Mouse (Mus musculus): Measurements from ENCODE around the gene Cptp. TPM values are rescaled to one million over a fixed set of nuclear protein-coding genes. Genes with fewer than 3 reads are reported as not detected.

The Cptp gene
- polyA plus RNA-seq, 1 experiment from 2014 or later: 15.4 TPM

DNA sequence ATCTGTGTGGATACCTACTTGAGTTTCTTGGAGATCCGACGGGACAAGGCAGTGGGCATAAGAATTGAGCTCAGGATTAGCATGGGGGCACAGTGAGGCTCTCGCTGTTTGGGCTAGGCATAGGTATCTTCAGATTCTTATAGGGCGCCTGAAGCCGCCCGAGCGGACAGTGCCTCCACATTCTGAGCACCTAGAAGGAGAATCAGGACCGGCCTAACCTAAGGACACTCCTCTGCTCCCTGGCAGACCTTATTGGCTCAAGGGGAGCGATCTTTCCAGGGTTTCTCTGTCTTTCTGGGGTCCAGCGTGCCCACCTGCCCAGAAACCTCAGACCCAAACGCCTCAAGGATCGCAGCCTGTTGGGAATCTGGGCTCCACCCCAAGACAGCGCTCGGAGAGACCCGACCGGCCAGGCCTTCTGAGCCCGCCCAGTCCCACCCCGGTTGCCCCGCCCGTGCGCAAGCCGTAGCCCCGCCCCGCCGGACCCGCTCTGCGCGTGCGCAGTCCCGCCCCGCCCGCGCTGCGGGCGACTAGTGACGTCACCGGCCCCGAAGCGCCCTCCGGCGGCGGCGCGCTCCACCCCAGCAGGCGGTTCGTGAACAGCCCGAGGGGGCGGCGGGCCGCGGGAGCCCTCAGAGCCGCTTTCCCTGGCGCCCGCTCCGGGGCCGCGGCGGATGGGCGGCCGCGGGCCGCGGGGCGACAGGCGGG, 22.2 kb downstream of the Cptp start, which contains the start of gene Dvl1:
Gene Dvl1 (plus strand): TSS at position 532 of the 708 bp plus-strand sequence.
- no peak for TF ChIP-seq CTCF (IDR thresholded peaks at IDR 0.05)
- ATAC-seq (peak; percentile 78), DNase-seq (ENCODE audit: low read depth, low spot score) (no peak)
- POLR2A ChIA-PET: interaction anchor here (0.9 kb wide), 1 partner anchor 15 kb away, joined by 3 read pairs; no protein-coding TSS in a partner anchor
- no peaks in the 10 kb centered on the region for H3K27me3 ChIP-seq
- CTCF ChIA-PET: interaction anchor here (1.0 to 1.3 kb wide), 2 partner anchors 13 to 15 kb away, joined by 3 to 6 read pairs; no protein-coding TSS in a partner anchor
- in situ Hi-C loops (cut with MboI; ENCODE audit: low pct_unique_long_range_greater_than_20kb): no loop called here

DNA sequence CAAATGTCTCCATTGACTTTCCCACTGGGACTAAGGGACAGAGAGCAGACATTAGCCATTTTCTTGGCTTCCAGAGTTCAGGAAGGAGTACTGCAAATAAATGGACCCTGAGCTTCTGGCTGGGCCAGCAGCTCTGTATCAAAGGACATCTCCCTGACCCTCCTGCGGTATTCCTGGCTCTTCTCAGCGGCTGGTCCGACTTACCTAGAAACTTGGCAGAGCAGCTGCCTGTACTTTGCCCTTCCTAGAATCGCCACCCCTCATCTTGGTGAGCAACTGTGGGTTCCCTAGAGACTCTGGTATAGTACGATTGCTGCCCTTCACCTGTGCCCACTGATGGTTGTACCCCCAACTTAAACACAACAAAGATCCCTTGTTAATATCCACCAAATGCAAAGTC, 26.0 kb downstream of the Cptp start:
- ChIA-PET CTCF (no interaction called here), POLR2A (interaction anchor here (0.5 kb wide), 1 partner anchor 41 kb away, joined by 3 read pairs; the partner anchor contains the start of gene Mrpl20)
- in situ Hi-C loops (cut with MboI; ENCODE audit: low pct_unique_long_range_greater_than_20kb): no loop called here
- ATAC-seq (no peak), DNase-seq (ENCODE audit: low read depth, low spot score) (no peak)
- H3K27me3 ChIP-seq: no peaks in the 10 kb centered on the region
- TF ChIP-seq CTCF (IDR thresholded peaks at IDR 0.05): no peak

DNA sequence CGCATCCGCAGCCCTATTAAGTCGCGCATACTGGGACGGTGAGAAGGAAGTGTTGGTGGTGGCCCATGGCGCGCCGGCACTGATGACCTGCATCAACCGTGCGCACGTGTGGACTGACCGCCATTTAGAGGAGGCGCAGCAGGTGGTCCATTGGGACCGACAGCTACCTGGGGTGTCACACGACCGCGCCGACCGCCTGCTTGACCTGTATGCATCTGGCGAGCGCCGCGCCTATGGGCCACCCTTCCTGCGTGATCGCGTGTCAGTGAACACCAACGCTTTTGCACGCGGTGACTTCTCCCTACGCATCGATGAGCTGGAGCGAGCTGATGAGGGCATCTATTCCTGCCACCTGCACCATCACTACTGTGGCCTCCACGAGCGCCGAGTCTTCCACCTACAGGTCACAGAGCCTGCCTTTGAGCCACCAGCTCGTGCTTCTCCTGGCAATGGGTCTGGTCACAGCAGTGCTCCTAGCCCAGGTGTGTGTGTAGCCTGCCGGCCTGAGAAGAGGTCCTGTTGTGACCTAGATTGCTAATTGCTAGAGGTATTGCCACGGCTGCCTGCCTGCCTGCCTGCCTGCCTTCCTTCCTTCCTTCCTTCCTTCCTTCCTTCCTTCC, 27.5 kb downstream of the Cptp start:
- no peak for TF ChIP-seq CTCF (IDR thresholded peaks at IDR 0.05)
- in situ Hi-C loops (cut with MboI; ENCODE audit: low pct_unique_long_range_greater_than_20kb): no loop called here
- ChIA-PET POLR2A (no interaction called here), CTCF (no interaction called here)
- no peaks in the 10 kb centered on the region for H3K27me3 ChIP-seq
- no peak for ATAC-seq
- DNase-seq (ENCODE audit: low read depth, low spot score): no peak

DNA sequence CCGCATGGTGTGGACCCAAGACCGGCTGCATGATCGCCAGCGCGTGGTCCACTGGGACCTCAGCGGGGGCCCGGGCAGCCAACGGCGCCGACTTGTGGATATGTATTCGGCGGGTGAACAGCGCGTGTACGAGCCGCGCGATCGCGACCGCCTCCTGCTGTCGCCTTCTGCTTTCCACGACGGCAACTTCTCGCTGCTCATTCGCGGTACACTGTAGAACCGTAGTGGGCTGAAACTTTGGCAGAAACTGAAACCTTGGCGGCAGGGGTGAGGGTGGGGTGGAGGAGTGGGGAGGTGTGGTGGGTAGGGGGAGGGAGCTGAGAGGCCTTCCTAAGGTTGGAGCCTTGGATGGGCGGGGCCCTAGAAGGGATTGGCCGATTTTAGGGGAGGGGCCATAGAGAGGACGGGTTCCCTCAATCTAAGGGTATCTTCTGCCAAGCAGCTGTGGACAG, 28.2 kb downstream of the Cptp start:
- POLR2A ChIA-PET: interaction anchor here (0.6 kb wide), 1 partner anchor 104 kb away, joined by 3 read pairs; no protein-coding TSS in a partner anchor
- in situ Hi-C loops (cut with MboI; ENCODE audit: low pct_unique_long_range_greater_than_20kb): no loop called here
- no peak for ATAC-seq
- no peak for DNase-seq (ENCODE audit: low read depth, low spot score)
- CTCF ChIA-PET: no interaction called here
- no peaks in the 10 kb centered on the region for H3K27me3 ChIP-seq
- no peak for TF ChIP-seq CTCF (IDR thresholded peaks at IDR 0.05)

GRCm38 (mm10) chr4:155840076-155841002, 28.9 kb downstream of the Cptp start:
- H3K27me3 ChIP-seq: no peaks in the 10 kb centered on the region
- in situ Hi-C loops (cut with MboI; ENCODE audit: low pct_unique_long_range_greater_than_20kb): no loop called here
- DNase-seq (ENCODE audit: low read depth, low spot score) (no peak), ATAC-seq (no peak)
- ChIA-PET POLR2A (interaction anchor here (0.6 kb wide), 1 partner anchor 105 kb away, joined by 3 read pairs; no protein-coding TSS in a partner anchor), CTCF (no interaction called here)
- no peak for TF ChIP-seq CTCF (IDR thresholded peaks at IDR 0.05)

GRCm38 (mm10) chr4:155839483-155839910, 29.7 kb downstream of the Cptp start, which contains the start of gene Mxra8:
Gene Mxra8, plus strand, starts transcription at chr4:155839680.
- TF ChIP-seq CTCF (IDR thresholded peaks at IDR 0.05): no peak
- ChIA-PET POLR2A (interaction anchor here (1.4 kb wide), 1 partner anchor 9 kb away, joined by 4 read pairs; no protein-coding TSS in a partner anchor), CTCF (no interaction called here)
- DNase-seq (ENCODE audit: low read depth, low spot score): no peak
- no peak for ATAC-seq
- H3K27me3 ChIP-seq: no peaks in the 10 kb centered on the region
- in situ Hi-C loops (cut with MboI; ENCODE audit: low pct_unique_long_range_greater_than_20kb): no loop called here

DNA sequence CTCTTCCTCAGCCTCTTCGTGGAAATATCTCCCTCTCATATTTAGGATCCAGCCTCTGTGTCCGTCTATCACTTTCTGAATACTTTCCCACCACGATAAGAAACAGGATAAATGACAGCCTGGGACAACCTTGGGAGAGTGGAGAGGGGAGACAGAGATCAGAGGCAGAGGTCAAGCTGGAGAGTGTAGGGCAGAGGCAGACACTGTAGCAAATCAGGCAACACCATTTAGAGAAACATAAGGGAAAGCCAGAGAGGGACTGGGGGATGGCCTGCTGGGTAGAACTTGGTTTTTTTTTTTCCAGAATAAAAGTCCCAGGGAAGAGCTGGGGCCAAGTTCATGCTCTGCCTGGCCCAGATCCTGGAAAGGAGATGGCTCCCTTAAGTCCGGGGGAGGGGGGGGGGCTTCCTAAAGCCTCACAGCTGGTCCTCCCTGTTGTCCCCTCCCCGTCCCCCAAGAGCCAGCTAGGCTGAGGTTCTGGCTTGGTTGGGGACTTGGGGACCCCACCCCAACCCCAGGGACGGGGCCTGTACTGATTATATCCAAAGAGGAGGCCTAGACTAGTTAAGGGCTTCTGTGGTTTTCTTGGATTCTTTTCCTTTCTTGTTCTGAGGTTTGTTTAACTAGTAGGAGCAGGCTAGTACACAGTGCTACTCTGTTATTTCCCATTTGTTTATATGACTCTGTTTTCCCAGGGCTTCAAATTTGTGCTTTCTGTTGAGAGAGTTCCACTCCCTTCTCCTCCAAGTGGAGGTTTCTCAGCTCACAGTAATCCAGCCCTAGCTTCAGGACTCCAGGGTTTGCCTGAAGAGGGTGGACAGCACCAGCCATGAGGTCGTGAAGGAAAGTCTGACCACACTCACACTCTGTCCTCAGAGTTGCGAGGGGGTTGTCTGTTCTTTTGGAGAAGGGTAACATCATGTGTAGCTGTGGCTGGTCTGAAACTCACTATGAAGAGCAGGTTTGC, 30.8 kb downstream of the Cptp start:
- in situ Hi-C loops (cut with MboI; ENCODE audit: low pct_unique_long_range_greater_than_20kb): no loop called here
- no peaks in the 10 kb centered on the region for H3K27me3 ChIP-seq
- no peak for DNase-seq (ENCODE audit: low read depth, low spot score)
- no peak for TF ChIP-seq CTCF (IDR thresholded peaks at IDR 0.05)
- CTCF ChIA-PET: no interaction called here
- POLR2A ChIA-PET: interaction anchor here (1.4 kb wide), 1 partner anchor 10 kb away, joined by 4 read pairs; no protein-coding TSS in a partner anchor
- no peak for ATAC-seq

- ChIA-PET CTCF (no interaction called here), POLR2A (no interaction called here)
- TF ChIP-seq CTCF (IDR thresholded peaks at IDR 0.05): no peak
- no peaks in the 10 kb centered on the region for H3K27me3 ChIP-seq
- in situ Hi-C loops (cut with MboI; ENCODE audit: low pct_unique_long_range_greater_than_20kb): no loop called here
- peak; percentile 80 for DNase-seq (ENCODE audit: low read depth, low spot score)
- peak; percentile 72 for ATAC-seq
Measured at GRCm38 (mm10) chr4:155837404-155838010, 31.7 kb downstream of the Cptp start.

GRCm38 (mm10) chr4:155833836-155834235, 35.4 kb downstream of the Cptp start:
- DNase-seq (ENCODE audit: low read depth, low spot score) (no peak), ATAC-seq (no peak)
- in situ Hi-C loops (cut with MboI; ENCODE audit: low pct_unique_long_range_greater_than_20kb): loop anchor here (5.0 kb wide), 2 partner anchors 33 to 58 kb away; partner anchors contain the start of genes Acap3, Cptp, Ints11 and Pusl1
- peak; percentile 80 for TF ChIP-seq CTCF (IDR thresholded peaks at IDR 0.05)
- ChIA-PET CTCF (interaction anchor here (0.9 to 2.3 kb wide), 10 partner anchors 10 to 67 kb away, joined by 3 to 22 read pairs (median 4); partner anchors contain the start of gene Dvl1), POLR2A (interaction anchor here (1.1 to 1.3 kb wide), 2 partner anchors 15 to 22 kb away, joined by 3 to 6 read pairs; no protein-coding TSS in a partner anchor)
- H3K27me3 ChIP-seq: no peaks in the 10 kb centered on the region
